Mouse (Mus musculus): ENCODE data around the gene Hist1h3d.
"Not testable (repeated sequence)": the region's sequence is repeated elsewhere in the genome, so short reads cannot be mapped to it uniquely, and the experiment has no call there.

The Hist1h3d gene

DNA sequence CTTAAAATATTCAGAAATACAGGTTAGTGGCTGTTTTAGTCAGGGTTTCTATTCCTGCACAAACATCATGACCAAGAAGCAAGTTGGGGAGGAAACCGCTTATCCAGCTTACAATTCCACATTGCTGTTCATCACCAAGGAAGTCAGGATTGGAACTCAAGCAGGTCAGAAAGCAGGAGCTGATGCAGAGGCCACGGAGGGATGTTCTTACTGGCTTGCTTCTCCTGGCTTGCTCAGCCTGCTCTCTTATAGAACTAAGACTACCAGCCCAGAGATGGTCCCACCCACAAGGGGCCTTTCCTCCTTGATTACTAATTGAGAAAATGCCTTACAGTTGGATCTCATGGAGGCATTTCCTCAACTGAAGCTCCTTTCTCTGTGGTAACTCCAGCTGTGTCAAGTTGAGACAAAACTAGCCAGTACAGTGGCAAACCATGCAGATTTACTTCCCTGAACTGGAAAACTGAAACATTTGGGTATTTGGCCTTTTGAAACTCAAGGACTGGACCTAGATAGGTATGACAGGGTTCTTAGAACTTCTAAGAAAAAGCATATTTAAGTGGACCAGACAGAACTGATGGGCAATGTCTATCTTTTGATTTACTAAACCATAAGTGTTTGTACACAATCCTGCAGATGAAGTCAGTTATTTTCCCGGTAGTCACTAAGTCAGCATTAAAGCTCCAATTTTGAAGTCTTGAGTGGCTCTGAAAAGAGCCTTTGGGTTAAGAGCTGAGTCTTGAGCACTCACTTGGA, 33.2 kb upstream of the Hist1h3d start:
- not testable (repeated sequence) for DNase-seq (ENCODE audit: low spot score)

DNA sequence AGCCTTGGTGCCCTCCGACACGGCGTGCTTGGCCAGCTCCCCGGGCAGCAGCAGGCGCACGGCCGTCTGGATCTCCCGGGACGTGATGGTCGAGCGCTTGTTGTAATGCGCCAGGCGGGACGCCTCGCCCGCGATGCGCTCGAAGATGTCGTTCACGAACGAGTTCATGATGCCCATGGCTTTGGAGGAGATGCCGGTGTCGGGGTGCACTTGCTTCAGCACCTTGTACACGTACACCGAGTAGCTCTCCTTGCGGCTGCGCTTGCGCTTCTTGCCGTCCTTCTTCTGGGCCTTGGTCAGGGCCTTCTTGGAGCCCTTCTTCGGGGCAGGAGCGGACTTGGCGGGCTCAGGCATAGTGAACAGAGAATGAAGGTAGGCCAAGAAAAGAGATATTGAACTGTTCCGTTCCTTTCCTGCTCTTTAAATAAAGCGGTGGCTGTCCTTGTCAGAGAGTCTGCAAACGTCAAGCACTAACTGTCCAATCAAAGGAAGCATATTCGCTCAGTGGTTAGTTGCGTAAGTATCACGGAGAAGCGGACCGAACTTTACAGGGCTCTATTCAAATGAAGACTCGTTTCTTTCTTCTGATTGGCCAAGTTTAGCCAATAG, 32.5 kb upstream of the Hist1h3d start, which contains the start of gene Hist1h2bh:
TSS of gene Hist1h2bh (minus strand) at position 394 of the 609 bp plus-strand sequence.
- peak; percentile 95 for DNase-seq (ENCODE audit: low spot score)

DNA sequence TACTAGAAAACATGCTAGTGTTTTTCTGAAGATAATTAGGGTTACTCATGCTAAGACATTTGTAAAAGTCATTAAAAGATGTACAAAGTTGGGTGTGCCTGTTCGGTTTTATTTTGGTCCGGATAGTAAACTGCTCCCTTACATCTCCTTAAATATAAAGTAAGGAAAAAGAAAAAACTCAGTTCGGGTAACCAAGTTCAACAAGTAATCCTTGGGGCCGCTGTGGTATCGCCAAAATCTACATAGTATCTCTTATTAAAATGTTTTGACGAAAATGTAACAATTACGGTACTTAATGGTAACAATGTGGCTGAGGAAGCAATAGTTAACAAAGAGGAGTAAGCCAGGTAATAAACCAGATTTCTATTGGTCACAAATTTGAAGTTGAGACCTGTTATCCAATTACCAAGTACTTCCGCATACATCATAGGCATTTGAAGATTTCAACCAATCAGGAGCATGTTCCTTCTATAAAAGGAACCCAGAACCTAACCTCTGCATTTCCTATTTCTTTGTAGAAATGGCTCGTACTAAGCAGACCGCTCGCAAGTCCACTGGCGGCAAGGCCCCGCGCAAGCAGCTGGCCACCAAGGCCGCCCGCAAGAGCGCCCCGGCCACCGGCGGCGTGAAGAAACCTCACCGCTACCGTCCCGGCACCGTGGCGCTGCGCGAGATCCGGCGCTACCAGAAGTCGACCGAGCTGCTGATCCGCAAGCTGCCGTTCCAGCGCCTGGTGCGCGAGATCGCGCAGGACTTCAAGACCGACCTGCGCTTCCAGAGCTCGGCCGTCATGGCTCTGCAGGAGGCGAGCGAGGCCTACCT, 31.4 kb upstream of the Hist1h3d start, which contains the start of gene Hist1h3f:
TSS of gene Hist1h3f (plus strand) at position 88 of the 822 bp plus-strand sequence.
- peak; percentile 92 for DNase-seq (ENCODE audit: low spot score)

DNA sequence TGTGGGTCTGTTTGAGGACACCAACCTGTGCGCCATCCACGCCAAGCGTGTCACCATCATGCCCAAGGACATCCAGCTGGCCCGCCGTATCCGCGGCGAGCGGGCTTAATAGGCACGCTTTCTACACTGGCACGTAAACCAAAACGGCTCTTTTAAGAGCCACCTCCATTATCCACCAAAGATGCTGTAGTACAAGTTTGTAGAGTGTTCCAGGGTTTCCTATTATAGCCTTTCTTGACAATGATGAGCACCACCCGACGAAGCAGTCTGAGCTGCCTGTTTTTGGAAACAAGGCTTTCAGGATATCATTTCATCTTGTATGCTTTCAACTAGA, 30.8 kb upstream of the Hist1h3d start:
- DNase-seq (ENCODE audit: low spot score): not testable (repeated sequence)

DNA sequence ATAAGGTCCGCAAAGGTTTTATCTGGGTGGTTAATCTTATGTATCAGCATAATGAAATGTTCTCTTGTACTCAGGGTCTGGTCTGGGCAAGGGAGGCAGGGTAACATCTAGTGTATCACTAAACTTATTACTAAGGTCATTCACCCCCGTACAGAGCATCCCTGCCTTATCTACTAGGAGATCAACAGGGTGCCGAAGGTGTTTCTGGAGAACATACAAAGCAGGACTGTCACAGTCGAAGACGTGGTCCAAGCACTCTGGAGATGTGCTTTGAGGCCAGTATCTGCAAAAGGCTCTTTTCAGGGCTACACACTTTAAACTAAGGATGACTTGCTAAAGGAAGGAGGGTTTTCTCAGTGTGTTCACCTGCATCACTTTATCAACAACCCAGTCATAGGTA, 28.9 kb upstream of the Hist1h3d start:
- no peak for DNase-seq (ENCODE audit: low spot score)

DNA sequence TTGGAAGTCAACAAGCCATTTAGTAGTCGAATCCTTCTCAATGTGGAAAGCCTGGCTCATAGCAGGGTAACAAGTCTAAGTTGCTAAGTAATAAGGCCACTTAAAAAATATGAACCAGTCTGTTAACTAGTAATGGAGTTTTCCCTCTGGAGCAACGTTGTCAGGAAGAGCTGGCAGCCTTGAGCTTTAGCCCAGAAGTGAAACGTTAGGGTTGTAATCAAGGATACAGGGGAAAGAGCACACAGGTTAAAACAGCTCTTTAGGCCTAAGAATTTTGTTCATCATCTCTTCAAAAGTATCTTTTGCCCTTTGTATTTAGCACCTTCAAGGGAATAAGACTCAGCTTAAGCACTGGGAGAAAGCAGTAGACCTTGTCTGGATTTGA, 24.8 kb upstream of the Hist1h3d start:
- DNase-seq (ENCODE audit: low spot score): peak; percentile 63

DNA sequence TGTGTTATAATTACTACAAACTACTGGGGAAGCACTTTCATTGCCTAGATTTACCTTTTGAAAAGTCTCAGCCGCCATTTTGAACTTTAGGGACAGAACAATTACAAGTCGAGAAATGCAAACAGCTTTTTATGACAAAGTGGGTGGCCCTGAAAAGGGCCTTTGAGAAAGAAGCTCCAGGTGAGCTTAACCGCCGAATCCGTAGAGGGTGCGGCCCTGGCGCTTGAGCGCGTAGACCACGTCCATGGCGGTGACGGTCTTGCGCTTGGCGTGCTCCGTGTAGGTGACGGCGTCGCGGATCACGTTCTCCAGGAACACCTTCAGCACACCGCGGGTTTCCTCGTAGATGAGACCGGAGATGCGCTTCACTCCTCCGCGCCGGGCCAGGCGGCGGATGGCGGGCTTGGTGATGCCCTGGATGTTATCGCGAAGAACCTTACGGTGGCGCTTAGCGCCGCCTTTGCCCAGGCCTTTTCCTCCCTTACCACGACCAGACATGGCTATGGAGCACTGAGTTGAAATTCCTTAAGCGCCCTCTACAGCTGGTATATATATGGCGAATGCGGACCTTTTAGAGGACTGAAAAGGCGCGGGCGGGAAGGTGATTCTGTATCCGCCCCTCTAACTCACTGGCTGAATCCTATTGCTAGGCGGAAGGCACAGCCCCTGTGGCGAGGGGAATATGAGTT, 24.3 kb upstream of the Hist1h3d start, which contains the start of gene Hist1h4f:
TSS of gene Hist1h4f (minus strand) at position 503 of the 689 bp plus-strand sequence.
- DNase-seq (ENCODE audit: low spot score): peak; percentile 95

DNA sequence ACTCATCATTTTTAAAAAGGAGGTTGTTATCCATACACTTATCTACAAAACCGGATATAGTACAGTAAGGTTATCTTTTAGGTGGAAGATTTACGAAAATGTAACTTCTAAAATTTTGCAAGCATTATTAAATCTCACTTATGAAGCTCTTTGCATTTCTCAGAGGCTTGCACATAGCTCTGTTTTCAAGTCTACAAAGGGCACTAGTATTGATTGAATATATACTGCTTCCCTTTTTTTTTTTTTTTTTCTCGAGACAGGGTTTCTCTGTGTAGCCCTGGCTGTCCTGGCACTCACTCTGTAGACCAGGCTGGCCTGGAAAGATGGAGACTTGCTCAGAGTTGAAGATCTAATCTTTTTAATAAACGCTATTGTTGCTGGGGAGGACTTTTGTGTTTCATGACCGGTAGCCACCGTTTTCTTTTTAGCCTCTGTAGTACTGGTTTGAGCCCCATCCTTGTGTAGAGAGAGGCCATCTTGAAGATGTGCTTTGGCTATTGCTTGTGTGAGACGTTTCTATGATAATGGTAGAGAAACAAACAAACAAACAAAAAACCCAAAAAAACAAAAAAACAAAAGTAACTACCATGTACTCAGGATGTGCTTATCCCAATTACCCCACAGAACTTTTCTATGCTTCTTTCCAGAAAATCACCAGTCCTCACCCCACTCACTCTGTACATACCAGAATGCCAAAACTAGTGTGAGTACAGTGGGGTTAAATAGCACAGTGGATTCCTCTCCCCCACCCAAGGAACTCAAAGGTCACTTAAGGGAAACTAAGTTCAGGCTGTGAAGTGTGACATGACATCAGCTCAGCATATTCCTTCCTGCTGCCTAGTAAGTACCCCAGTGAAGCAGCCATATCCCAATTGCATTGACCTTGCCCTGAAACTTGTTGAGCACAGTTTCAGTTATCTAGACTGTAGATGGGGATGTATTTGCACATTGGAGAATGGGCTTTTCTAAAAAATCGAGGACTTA, 23.3 kb upstream of the Hist1h3d start:
- DNase-seq (ENCODE audit: low spot score): peak; percentile 12

DNA sequence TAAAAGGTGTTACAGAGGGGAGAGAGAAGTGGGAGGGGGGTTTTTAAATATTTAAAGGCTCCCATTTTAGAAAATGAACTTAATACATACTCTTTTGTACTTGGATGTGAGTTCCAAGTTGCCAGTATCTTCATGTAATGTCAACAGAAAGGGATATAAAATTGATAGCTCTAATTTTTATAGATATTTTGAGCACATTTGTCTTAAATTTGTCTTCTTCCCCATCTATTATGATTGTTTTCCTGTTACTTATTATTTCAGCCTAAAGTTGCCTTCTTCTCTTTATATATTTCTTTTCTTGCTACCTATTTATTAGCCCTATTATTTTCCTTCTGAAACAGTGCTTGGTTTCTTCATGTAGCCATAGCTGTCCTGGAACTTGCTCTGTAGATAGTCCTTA, 22.6 kb upstream of the Hist1h3d start, which contains the start of gene Hist1h1d:
TSS of gene Hist1h1d (plus strand) at position 301 of the 400 bp plus-strand sequence.
- no peak for DNase-seq (ENCODE audit: low spot score)

DNA sequence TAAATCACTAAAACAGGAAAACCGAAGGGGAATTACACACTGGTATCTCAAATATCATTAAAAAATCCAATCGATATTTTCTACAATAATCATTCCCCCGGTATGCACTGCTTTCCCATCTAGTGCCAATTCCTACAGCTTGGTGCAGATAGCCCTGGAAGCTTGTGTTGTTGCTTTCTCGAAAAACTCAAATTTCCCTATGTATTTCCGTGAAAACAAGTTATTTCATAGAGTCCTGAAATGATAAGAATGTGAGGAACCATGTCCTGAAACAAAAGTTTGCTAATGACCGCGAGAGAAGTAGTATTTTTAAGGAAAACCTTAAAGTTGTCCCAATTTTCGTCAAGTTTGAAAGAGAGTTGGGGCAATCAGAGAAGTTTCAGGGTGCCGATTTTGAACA, 21.2 kb upstream of the Hist1h3d start:
- DNase-seq (ENCODE audit: low spot score): no peak

DNA sequence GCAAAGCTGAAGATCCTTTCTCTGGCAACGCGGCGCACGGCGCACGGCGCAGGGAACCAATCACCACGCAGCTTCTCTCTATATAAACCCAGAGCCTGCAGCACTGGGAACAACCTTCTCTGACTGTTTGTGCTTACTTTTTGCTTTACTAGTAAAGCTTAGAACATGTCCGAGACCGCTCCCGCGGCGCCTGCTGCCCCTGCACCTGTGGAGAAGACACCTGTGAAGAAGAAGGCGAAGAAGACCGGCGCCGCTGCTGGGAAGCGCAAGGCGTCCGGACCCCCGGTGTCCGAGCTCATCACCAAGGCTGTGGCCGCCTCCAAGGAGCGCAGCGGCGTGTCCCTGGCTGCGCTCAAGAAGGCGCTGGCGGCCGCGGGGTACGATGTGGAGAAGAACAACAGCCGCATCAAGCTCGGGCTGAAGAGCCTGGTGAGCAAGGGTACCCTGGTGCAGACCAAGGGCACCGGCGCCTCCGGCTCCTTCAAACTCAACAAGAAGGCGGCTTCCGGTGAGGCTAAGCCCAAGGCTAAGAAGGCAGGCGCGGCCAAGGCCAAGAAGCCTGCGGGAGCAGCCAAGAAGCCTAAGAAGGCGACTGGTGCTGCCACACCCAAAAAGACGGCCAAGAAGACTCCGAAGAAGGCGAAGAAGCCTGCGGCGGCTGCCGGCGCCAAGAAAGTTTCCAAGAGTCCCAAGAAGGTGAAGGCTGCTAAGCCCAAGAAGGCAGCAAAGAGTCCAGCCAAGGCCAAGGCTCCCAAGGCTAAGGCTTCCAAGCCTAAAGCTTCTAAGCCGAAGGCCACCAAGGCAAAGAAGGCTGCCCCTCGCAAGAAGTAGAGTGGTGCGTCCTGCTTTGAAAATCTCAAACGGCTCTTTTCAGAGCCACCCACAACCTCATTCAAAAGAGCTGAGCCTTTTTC, 20.4 kb upstream of the Hist1h3d start:
- peak; percentile 92 for DNase-seq (ENCODE audit: low spot score)

DNA sequence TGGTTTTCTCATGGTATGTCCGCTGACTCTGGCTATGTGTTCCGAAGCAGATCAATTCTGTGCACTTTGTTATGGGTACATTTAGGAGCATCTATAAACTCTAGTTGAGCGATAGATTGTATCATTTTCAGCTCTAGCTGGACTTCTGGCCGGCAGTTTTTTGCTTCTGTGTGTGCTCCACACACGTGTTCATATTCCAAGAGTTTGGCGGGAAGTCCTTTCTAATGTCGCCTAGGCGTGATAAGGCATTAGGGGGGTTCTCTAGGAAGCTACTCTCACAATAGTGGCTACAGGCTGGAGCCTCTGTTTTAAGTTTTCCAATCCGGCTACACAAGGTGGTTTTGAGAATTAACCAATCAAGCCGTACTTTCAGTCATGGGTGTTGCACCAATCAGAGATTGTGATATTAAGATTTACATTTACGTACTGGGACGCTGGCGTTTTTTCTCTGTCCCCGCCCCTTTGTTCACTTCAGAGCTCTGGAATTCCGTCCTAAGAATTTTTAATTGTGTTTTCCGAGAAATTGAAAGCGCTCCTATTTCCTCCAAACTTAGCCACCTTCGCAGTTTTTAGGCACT, 19.6 kb upstream of the Hist1h3d start:
- peak; percentile 93 for DNase-seq (ENCODE audit: low spot score)

DNA sequence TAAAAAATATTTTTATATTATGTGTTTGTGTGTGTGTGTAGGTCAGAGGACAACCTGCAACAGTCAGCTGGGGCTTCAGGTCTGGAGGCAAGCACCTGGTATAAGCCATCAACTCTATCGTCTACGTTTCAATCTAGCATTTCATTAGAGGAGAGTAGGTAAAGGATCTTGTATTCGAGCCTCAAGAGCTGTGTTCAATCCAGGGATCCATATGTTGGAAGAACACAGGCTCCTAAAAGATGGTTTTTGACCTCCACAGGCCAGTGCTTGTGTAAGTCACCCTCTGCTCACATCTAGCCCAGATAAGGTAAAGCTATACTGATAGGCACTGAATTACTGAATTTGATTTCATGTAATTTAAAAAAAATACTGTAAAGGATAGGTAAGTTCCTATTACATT, 18.7 kb upstream of the Hist1h3d start:
- peak; percentile 24 for DNase-seq (ENCODE audit: low spot score)

DNA sequence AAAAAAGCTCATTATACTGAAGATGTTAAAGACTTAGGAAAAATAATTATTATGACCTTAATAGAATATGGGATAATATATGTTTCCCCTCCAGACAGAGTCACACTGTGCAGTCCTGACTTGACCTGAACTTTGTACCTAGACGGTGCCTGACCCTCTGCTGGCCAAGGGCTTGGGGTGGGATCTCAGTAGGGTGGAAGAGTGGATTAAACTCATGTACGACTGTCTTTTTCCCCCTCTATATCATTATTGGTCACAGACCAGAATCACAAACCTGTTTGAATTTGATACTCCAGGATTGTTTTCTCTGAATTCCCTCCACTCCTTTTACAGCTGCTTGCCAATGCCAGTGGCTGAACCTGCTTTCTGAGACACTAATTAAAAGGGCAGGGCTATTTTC, 14.9 kb upstream of the Hist1h3d start:
- not testable (repeated sequence) for DNase-seq (ENCODE audit: low spot score)

DNA sequence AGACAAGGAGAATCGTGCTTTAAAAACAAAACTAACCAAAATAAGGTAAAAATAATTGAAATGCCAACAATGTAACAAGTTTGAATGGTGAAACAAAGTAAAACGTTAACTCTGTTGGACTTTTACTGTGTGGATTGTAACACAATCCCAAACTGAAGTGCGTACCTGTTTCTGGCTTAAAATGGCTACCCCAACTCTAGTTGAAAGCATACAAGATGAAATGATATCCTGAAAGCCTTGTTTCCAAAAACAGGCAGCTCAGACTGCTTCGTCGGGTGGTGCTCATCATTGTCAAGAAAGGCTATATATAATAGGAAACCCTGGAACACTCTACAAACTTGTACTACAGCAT, 14.1 kb upstream of the Hist1h3d start:
- not testable (repeated sequence) for DNase-seq (ENCODE audit: low spot score)

DNA sequence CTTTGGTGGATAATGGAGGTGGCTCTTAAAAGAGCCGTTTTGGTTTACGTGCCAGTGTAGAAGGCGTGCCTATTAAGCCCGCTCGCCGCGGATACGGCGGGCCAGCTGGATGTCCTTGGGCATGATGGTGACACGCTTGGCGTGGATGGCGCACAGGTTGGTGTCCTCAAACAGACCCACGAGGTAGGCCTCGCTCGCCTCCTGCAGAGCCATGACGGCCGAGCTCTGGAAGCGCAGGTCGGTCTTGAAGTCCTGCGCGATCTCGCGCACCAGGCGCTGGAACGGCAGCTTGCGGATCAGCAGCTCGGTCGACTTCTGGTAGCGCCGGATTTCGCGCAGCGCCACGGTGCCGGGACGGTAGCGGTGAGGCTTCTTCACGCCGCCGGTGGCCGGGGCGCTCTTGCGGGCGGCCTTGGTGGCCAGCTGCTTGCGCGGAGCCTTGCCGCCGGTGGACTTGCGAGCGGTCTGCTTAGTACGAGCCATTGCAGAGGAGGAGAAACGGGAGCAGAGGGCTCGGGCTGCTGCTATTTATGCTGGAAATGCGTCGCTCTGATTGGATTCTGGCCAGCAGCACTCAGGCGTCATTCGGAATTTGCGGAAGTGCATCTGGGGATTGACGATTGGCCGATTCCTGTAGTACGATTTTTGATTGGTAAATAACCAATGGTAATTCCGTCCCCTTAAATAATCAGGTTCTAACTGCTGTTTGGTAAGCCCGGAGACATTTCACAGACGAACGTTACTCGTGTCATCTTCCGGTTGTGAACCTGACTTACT, 13.5 kb upstream of the Hist1h3d start, which contains the start of gene Hist1h3e:
TSS of gene Hist1h3e (minus strand) at position 487 of the 777 bp plus-strand sequence.
- DNase-seq (ENCODE audit: low spot score): peak; percentile 98

DNA sequence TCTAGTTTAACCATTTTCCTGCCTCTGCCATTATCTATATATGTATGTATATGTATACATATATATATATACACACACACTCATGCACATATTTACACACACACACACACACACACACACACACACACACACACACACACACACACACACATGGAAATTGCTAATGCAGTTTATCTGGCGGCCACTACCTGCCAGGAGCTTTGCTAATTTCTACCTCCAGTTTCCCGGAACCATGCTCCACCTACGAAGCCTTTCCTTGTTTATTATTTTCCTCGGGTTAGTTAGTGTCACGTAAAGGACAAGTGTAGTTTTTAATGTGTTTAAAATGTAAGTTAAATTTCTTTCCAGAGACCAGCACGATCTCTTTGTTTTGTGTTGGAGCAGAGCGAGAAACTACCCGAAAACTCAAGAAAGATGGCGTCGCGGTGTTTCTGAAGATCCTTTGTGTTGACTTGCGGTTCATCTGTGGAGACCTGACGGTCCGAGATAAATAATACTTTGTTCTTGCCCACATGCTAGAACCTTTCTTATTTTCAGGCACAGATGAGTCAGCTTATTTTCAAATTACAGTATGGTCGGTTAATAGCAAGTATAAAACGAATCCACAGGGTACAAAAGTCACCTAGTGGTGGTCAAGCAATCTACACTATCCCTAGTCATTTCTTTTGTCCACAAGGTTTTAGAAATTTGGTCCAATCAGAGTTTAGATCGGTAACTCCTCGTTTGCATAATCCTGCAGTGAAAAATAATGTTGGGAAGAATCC, 12.7 kb upstream of the Hist1h3d start:
- DNase-seq (ENCODE audit: low spot score): peak; percentile 78

DNA sequence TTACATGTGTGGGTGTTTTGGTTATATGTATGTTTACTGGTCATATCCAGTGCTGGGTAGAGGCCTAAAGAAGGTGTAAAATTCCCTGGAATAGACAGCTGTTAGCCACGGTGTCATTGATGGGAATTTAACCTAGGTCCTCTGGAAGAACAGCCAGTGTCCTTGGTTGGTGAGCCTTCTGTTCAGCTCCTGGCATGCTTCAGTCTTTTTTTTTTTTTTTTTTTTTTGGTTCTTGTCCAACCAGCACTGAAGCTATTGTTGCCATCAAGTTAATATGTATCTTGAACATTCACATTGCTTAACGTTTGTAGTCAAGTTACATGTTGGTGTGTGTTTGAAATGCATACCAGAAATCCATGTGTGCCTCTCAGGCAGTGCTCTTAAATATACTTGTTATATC, 11.1 kb upstream of the Hist1h3d start:
- DNase-seq (ENCODE audit: low spot score): no peak

Data from embryo, embryonic 10 days (tissue).